Mouse (Mus musculus) megakaryocyte, embryonic 14.5 days (primary cell): ENCODE measurements at regions not wholly inside any gene's neighbourhood (a gene's known extent, or its start where the extent isn't known, plus 50 kb on each side); places are given as distances from the start of the nearest gene placed in this dataset.

ENCODE experiments used
- FLI1 ChIP-seq: IDR thresholded peaks from 2 replicates; pipeline ENCODE4 v1.6.1; 2012; ENCODE audit warnings: low read length, inconsistent platforms, mixed read lengths
- GATA1 ChIP-seq: IDR thresholded peaks from 3 replicates; pipeline ENCODE4 v1.6.1; 2012; ENCODE audit warnings: mixed read lengths, low read length, inconsistent platforms, borderline replicate concordance

- TF ChIP-seq FLI1 (no peak), GATA1 (no peak)
Observed at GRCm38 (mm10) chr6:143423026-143423425, 256.0 kb downstream of the Etnk1 start.
